Mouse (Mus musculus) hematopoietic stem cell, adult 5-6 weeks (primary cell): Measurements from ENCODE around the gene Flii. TPM values are rescaled to one million over a fixed set of nuclear protein-coding genes. Genes with fewer than 3 reads are reported as not detected.

Experiments used
- ATAC-seq, 2 experiments: fragments of 125-278 bp in 1 of 2; replicated peaks in 1 of 2; 2 replicates each; pipeline ENCODE4 v1.8.0; 2016 to 2017; ENCODE audit warnings: inconsistent platforms in 2 of 2, mild to moderate bottlenecking in 2 of 2, moderate number of reproducible peaks in 2 of 2, low read depth in 1 of 2, moderate TSS enrichment in 1 of 2; ENCODE audit not compliant: low FRiP score in 2 of 2, poor library complexity in 2 of 2, severe bottlenecking in 2 of 2, insufficient read depth in 1 of 2, low TSS enrichment in 1 of 2
- total RNA-seq: library from RNA; stranded (forward); fragments of 172-1452, 232-1000 nt; gene quantifications from 2 replicates; pipeline ENCODE4 v1.2.3, GENCODE M21; 2017

The Flii gene
- total RNA-seq, 1 experiment from 2014 or later, result 93.8 TPM

- ATAC-seq, result no peak
Measured at GRCm38 (mm10) chr11:60729217-60729641, 2.2 kb upstream of the Flii start.

GRCm38 (mm10) chr11:60728260-60728761 lies 1.2 kb upstream of the Flii start, which contains the start of gene Mief2:
Mief2 (plus strand) TSS chr11:60728398.
- ATAC-seq, result peak; percentile 92 to 93

DNA sequence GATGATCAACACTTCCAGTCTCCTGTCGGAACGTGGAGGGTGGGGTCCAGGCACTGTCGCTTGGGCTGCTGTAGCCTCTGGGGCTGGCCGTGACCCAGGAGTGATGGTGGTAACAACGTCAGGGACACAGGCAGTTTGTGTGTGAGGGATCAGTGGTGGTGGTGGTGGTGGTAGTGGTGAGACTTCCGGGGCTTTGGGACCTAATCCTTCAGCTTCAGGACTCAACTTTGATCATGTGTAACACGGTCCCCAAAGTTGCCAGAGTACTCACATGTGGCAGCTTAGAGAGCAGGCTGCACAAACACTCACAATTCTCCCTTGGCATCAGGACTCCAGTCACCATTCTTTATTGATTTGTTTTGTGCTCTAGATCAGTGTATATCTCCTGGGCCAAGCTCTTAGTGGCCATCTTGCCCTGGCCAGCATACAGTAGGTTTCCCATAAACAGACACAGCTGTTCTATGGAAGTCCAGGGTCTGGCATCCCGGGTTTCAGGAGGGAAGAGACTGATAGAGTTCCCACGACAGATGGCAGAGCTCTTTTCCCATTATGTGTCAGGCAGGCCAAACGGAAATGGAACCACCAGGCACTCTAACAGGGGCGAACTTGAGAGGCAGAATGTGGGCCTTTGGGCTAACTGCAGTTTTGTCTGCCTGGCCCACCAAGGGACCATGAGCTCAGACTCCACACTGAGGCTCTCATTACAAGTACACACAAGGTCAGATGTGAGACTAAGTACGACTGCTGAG lies 503 bp upstream of the Flii start:
- peak in 1 of 2 experiments; percentile 1; a peak in 1 of 4 replicates for ATAC-seq

GRCm38 (mm10) chr11:60719263-60719662 lies 7.8 kb downstream of the Flii start:
- no peak for ATAC-seq

DNA sequence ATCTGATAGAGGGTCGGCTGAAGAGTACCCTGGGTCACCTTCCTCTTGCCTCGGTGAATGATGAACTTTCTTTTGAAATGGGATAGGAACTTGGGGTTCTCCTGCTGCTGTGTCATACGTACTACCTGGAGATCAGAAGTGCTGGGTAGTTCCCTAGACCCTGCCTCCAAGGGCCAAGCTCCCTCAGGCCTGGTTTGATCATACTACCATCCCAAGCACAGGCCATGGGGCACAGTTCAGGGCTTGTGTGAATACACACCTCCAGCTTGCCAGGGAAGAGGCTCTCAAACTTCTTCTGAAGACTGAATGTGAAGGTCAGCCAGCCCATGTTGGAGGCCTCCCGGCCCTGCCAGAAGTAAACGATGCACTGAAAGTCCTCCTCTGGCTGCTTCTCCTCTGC lies 11.2 kb downstream of the Flii start:
- no peak for ATAC-seq

DNA sequence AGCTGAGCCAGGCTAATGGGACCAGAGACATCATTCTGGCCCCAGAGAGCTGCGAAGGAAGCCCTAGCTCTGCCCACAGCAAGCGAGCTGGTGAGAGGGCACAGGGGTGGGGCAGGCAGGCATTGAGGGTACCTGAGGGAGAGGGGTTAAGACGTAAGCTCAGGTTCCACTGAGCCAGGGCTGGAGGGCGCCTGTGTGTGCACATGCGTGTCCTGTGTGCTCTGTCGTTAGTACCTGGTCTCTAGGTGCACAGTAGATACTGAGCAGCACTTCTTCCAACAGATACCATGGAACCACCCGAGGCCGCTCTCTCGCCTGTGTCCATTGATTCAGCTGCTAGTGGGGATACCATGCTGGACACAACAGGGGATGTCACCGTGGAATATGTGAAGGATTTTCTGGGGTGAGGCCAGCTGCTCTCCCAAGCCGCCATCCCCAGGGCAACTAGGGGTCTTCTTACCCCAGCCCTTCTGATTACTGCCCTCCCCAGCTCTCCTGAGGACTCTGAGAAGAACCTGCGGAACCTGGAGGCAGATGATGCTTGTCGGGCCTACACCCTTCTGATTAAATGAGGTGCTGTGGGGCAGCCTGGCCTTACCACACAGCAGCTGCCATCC lies 14.3 kb downstream of the Flii start:
- no peak for ATAC-seq

GRCm38 (mm10) chr11:60712040-60712439 lies 15.0 kb downstream of the Flii start:
- ATAC-seq, result no peak

GRCm38 (mm10) chr11:60711218-60711617 lies 15.8 kb downstream of the Flii start:
- ATAC-seq, result no peak

DNA sequence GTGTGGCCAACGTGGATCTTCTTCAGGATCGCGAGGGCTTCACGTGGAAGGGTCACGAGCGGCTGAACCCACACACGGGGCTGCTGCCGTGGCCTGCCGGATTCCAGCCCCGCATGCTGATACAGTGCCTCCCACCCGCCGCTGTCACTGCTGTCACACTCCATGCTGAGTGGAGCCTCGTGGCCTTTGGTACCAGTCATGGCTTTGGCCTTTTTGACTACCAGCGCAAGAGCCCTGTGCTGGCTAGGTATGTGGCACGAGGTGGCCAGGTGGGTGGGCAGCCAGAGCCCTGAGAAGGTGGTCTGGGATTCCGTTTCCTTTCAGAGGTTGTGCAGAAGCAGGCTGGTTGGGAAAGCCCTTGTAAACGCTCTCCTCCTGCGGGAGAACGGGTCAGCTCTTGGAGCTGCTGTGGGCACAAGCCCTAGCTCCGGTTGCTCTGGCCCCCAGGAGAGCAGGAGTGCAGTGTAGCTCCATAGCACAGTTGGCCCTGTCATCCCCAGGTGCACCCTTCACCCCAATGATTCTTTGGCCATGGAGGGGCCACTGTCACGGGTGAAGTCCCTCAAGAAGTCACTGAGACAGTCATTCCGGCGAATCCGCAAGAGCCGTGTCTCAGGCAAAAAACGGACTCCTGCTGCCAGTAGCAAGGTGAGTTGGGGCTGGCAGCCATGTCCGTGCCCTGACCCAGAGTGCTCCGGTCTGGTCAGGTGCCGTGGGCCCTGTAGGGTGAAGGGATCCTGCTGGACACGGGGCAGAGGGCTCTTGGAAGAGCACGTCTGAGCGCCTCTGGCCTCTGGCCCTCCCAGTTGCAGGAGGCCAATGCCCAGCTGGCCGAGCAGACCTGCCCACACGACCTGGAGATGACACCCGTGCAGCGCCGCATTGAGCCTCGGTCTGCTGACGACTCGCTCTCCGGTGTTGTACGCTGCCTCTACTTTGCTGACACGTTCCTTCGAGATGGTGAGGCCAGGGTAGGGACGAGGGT lies 17.3 kb downstream of the Flii start:
- ATAC-seq, result no peak

DNA sequence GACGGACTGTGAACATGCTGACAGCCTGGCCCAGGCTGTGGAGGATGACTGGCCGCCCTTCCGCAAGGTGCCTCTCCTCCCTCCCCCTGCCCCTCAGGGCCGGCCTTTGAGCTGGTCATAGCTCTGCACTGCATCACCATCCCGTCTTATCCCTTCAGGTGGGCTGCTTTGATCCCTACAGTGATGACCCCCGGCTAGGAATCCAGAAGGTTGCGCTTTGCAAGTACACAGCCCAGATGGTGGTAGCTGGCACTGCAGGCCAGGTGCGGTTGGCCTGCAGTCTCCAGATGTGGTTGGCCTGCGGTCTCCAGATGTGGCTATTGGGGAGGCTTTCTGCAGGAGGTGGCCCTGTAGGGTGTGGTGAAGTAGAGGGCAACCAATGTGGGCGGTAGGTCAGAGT lies 18.4 kb downstream of the Flii start:
- no peak for ATAC-seq

DNA sequence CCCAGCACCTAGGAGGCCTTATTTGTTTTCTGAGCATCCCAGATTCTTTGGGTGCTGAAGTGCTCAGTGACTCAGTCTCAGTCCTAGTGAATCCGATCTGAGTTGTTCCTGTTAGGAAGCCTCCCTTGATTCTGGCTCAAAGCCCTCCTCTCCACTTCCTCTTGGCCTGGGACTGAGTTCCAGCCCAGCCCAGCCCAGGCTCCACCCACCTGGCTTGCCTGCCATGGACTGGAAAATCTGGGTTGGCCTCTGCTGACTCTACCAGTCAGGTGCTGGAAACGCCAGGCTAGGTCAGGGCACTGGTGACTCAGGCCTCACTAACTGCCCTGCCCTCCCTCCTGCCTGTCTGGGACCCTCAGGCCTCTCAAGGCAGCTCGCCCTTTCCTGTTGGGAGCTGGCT lies 19.4 kb downstream of the Flii start:
- no peak for ATAC-seq

- no peak for ATAC-seq
Measured at GRCm38 (mm10) chr11:60706696-60707480, 20.2 kb downstream of the Flii start.

DNA sequence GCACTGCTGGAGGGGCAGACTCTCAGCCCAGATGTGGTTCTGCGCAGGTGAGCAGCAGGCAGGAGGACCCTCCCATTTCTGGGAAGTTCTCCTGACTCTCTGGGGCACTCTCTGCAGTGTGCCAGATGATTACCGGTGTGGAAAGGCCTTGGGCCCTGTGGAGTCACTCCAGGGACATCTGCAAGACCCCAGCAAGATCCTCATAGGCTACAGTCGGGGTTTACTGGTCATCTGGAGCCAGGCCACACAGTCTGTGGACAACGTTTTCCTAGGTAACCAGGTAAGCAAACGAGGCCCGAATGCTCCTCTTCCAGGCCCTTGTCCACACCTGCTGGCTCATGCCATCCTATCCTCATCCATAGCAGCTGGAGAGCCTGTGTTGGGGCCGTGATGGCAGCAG lies 21.0 kb downstream of the Flii start:
- no peak for ATAC-seq

DNA sequence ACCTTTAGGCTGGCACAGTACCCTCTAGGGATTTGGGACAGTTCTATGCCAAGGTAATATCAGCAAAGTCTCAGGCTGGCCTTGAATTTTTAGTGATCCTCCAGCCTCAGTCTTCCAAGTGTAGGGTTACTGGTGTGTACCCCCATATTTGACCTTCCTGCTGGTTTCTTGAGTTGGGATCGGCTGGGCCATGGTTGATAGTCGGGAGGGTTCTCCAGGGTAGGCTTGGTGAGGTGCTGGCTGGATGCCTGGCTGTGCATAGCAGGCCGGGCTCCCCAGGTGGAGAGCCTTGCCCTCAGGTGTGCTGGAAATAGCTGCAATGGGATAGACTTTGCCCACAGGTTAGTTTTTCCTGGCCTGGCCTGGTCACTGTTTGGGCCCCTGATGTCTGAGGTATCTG lies 21.8 kb downstream of the Flii start:
- ATAC-seq, result no peak

DNA sequence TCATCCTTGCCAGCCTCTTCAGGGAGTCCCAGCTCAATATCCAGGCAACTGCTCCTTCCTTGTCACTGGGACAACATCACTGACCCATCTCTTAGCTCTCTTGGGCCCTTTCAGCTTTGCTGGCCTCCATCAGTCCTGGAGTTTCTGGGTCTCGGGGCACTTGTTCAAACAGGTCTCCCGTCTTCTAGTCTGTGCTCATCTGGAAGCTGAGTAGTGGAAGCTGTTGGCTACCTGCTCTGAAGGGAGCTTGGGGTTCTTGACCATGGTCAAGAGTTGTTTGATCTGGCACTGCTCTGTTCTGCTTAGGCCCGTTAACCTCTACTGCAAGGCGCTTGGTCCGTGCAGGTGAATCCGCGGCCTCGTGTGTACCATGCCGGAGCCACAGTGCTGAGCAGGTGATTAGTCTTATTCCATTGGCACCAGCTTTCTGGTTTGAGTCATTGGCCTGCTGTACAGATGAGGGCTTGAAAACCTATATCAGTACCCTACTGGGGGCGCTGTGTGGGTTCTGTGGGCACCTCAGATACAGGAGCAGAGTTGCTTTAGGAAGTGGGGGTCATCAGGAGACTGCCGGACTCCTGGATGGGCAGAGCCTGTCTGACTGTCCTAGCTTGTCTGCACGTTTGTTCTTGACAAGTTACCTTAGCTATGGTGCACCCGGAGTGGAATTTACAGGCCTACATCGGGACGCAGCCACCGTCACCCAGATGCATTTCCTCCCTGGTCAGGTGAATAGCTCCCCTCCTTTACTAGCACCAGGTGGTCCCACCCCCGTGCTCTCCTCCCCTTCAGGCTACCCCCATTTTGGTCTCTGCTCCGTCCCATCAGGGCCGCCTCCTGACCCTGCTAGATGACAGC lies 22.8 kb downstream of the Flii start:
- no peak for ATAC-seq

DNA sequence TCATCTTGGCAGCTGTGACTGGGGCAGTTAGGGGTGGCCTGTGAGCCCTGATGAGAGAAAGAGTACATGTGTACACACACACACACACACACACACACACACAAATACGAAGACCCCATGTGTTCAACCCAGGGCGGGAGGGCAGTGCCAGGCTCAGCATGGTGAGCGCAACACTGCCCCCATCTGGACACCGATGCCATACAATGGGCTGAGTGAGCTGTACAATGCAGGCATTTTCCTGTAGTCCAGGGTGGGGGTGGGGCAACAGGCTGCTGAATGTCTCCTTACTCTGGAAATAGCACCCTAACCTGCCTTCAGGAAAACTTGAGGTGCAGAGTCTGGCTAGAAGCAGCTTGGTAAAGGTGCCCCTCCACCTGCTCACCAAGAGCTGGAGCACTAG lies 23.9 kb downstream of the Flii start:
- ATAC-seq, result peak; percentile 51 to 60; a peak in 3 of 4 replicates
